Mouse (Mus musculus) MEL (cell line): ENCODE measurements around the gene Cgnl1.

Source experiments
- CHD2 ChIP-seq: IDR thresholded peaks from 2 replicates; pipeline ENCODE4 v1.6.1; 2011; ENCODE audit warnings: low read length, improper control_type of control experiment
- CTCF ChIP-seq, 3 experiments: IDR thresholded peaks in 2 of 3; conservative IDR thresholded peaks in 1 of 3; 2 replicates each; pipeline ENCODE4 v1.5.1; 2011 to 2012; ENCODE audit warnings: low read length in 3 of 3, low read depth in 2 of 3, mild to moderate bottlenecking in 2 of 3, improper control_type of control experiment in 1 of 3, inconsistent platforms in 1 of 3, mixed read lengths in 1 of 3, moderate library complexity in 1 of 3; ENCODE audit not compliant: control insufficient read depth in 1 of 3, insufficient read depth in 1 of 3, poor library complexity in 1 of 3, severe bottlenecking in 1 of 3
- GATA1 ChIP-seq: IDR thresholded peaks from 2 replicates; pipeline ENCODE4 v1.6.1; 2011; ENCODE audit warnings: low read depth, low read length, improper control_type of control experiment
- HCFC1 ChIP-seq: IDR thresholded peaks from 2 replicates; pipeline ENCODE4 v1.6.1; 2012; ENCODE audit warnings: low read depth, mild to moderate bottlenecking, inconsistent platforms, low read length, improper control_type of control experiment, moderate library complexity
- KAT2A ChIP-seq: conservative IDR thresholded peaks from 2 replicates; pipeline ENCODE4 v1.6.1; 2012; ENCODE audit warnings: low read depth, low read length, improper control_type of control experiment, inconsistent platforms
- POLR2A ChIP-seq, 2 experiments: IDR thresholded peaks; 2 replicates each; pipeline ENCODE4 v1.6.1; 2011 to 2012; ENCODE audit warnings: low read length in 2 of 2, mild to moderate bottlenecking in 2 of 2, control low read depth in 1 of 2, improper control_type of control experiment in 1 of 2, low read depth in 1 of 2, moderate library complexity in 1 of 2; ENCODE audit not compliant: control insufficient read depth in 1 of 2, insufficient read depth in 1 of 2, poor library complexity in 1 of 2
- POLR2AphosphoS2 ChIP-seq: IDR thresholded peaks from 2 replicates; pipeline ENCODE4 v1.6.1; 2011; ENCODE audit warnings: low read length, improper control_type of control experiment
- RCOR1 ChIP-seq: IDR thresholded peaks from 2 replicates; pipeline ENCODE4 v1.6.1; 2012; ENCODE audit warnings: low read depth, mild to moderate bottlenecking, inconsistent platforms, low read length, improper control_type of control experiment
- SIN3A ChIP-seq: IDR thresholded peaks from 2 replicates; pipeline ENCODE4 v1.6.1; 2012; ENCODE audit warnings: low read length, improper control_type of control experiment, inconsistent platforms
- TAL1 ChIP-seq: IDR thresholded peaks from 2 replicates; pipeline ENCODE4 v1.6.1; 2012; ENCODE audit warnings: mild to moderate bottlenecking, inconsistent platforms, low read length, moderate library complexity, mixed read lengths
- USF2 ChIP-seq, 2 experiments: IDR thresholded peaks; 2 replicates each; pipeline ENCODE4 v1.6.1; 2011 to 2012; ENCODE audit warnings: improper control_type of control experiment in 2 of 2, low read length in 2 of 2, borderline replicate concordance in 1 of 2, inconsistent platforms in 1 of 2, low read depth in 1 of 2, mild to moderate bottlenecking in 1 of 2; ENCODE audit not compliant: insufficient read depth in 1 of 2

GRCm38 (mm10) chr9:71670677-71671076 lies 100.7 kb downstream of the Cgnl1 start:
- TF ChIP-seq CTCF (IDR thresholded peaks at IDR 0.05 in 2 of 3, conservative IDR thresholded peaks at IDR 0.05 in 1 of 3; ENCODE audit: control insufficient read depth in 1 of 3, insufficient read depth in 1 of 3, low read depth in 2 of 3, low read length in 3 of 3, poor library complexity in 1 of 3, severe bottlenecking in 1 of 3), result no peak
- no peak for TF ChIP-seq RCOR1
- TF ChIP-seq POLR2A (IDR thresholded peaks at IDR 0.05; ENCODE audit: control insufficient read depth in 1 of 2, insufficient read depth in 1 of 2, low read depth in 1 of 2, low read length in 2 of 2, poor library complexity in 1 of 2), result no peak
- no peak for TF ChIP-seq TAL1
- no peak for TF ChIP-seq USF2 (IDR thresholded peaks at IDR 0.05; ENCODE audit: borderline replicate concordance in 1 of 2, insufficient read depth in 1 of 2, low read depth in 1 of 2, low read length in 2 of 2)
- TF ChIP-seq POLR2AphosphoS2, result no peak
- no peak for TF ChIP-seq CHD2
- TF ChIP-seq HCFC1, result no peak
- TF ChIP-seq KAT2A, result no peak
- no peak for TF ChIP-seq GATA1
- no peak for TF ChIP-seq SIN3A
